Mouse (Mus musculus) heart, embryonic 14.5 days (tissue): ENCODE results near the gene Mtus2. TPM values are rescaled to one million over a fixed set of nuclear protein-coding genes. Genes with fewer than 3 reads are reported as not detected.

Experiments used
- ATAC-seq: fragments of 200-750 bp; cut with Nextera tagmentation; 2 replicates; pipeline ENCODE4 v1.8.0; 2017; ENCODE audit warnings: low read depth, moderate TSS enrichment; ENCODE audit not compliant: insufficient number of reproducible peaks, insufficient read depth, low FRiP score
- H3K27ac ChIP-seq, 2 experiments: fragments of 200-500 bp in 1 of 2; fragments of 300-500 bp in 1 of 2; sonication (generic) in 1 of 2; replicated peaks in 1 of 2; 2 replicates each; pipeline ENCODE4 v1.5.1; 2012 to 2014; ENCODE audit warnings: low read depth in 2 of 2, low read length in 2 of 2, control low read depth in 1 of 2, mild to moderate bottlenecking in 1 of 2, mixed read lengths in 1 of 2; ENCODE audit not compliant: control insufficient read depth in 1 of 2, insufficient read depth in 1 of 2
- H3K27me3 ChIP-seq: fragments of 300-500 bp; sonication (generic); 2 replicates; pipeline ENCODE4 v1.6.1; 2014; ENCODE audit warnings: mild to moderate bottlenecking, low read length, control low read depth; ENCODE audit not compliant: control insufficient read depth, insufficient read depth
- H3K36me3 ChIP-seq: fragments of 300-500 bp; sonication (generic); 2 replicates; pipeline ENCODE4 v1.6.1; 2014; ENCODE audit warnings: mild to moderate bottlenecking, control low read depth, low read length, mixed read lengths; ENCODE audit not compliant: control insufficient read depth, insufficient read depth
- H3K4me1 ChIP-seq, 2 experiments: fragments of 200-500 bp in 1 of 2; fragments of 300-500 bp in 1 of 2; sonication (generic) in 1 of 2; 2 replicates each; pipeline ENCODE4 v1.6.1; 2012 to 2014; ENCODE audit warnings: low read length in 2 of 2, control low read depth in 1 of 2, mixed read lengths in 1 of 2; ENCODE audit not compliant: control insufficient read depth in 2 of 2, insufficient read depth in 2 of 2
- H3K4me2 ChIP-seq: fragments of 300-500 bp; sonication (generic); 2 replicates; pipeline ENCODE4 v1.6.1; 2014; ENCODE audit warnings: mild to moderate bottlenecking, low read length
- H3K4me3 ChIP-seq, 2 experiments: fragments of 200-500 bp in 1 of 2; fragments of 300-500 bp in 1 of 2; sonication (generic) in 1 of 2; 2 replicates each; pipeline ENCODE4 v1.5.1; 2012 to 2014; ENCODE audit warnings: low read length in 2 of 2, mild to moderate bottlenecking in 2 of 2, control low read depth in 1 of 2, low read depth in 1 of 2, moderate library complexity in 1 of 2; ENCODE audit not compliant: control insufficient read depth in 1 of 2, insufficient read depth in 1 of 2
- H3K9ac ChIP-seq: fragments of 300-500 bp; sonication (generic); 2 replicates; pipeline ENCODE4 v1.6.1; 2014; ENCODE audit warnings: mild to moderate bottlenecking, low read length
- H3K9me3 ChIP-seq: fragments of 300-500 bp; sonication (generic); 2 replicates; pipeline ENCODE4 v1.6.1; 2016; ENCODE audit warnings: low read length, control low read depth; ENCODE audit not compliant: control insufficient read depth
- WGBS: fragments of 180-500 bp; shearing (Covaris S2); extraction: QIAGEN DNeasy Blood & Tissue Kit; methylation state at CpG from one replicate; pipeline ENCODE4 v1.1.7; 2014; 5-methylcytosine and 5-hydroxymethylcytosine counted together
- polyA plus RNA-seq: library from polyadenylated mRNA; unstranded; fragments of >200 nt; fragmentation: Nextera tagmentation; extraction: Ambion mirVana; gene quantifications from 2 replicates; pipeline ENCODE4 v1.2.1, GENCODE M21; 2014

The Mtus2 gene
- polyA plus RNA-seq, 1 experiment from 2014 or later = 128 TPM

DNA sequence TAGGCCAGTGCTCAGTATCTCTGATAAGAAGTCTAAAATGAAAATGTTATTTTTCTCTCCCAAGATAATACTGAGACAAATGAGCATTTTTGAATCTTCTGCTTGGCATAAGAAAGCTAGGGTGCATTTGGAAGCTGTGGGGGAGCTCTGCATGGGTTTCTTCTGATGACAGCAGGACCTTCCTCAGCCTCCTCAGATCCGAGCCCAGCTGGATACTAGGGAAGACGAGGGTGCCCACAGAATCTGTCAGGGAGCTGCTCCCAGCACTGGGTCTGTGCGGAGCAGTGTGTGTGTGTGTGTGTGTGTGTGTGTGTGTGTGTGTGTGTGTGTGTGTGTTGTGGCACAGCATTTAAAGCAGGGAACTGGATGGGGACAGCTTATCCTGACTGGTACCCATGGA, 130.7 kb downstream of the Mtus2 start:
- no peak overlapping the region for H3K4me3 ChIP-seq
- H3K27me3 ChIP-seq = no peaks in the 10 kb centered on the region
- no peak overlapping the region for H3K4me2 ChIP-seq
- no peaks in the 10 kb centered on the region for H3K4me1 ChIP-seq
- no peaks in the 10 kb centered on the region for H3K36me3 ChIP-seq
- ATAC-seq = no peak
- H3K9ac ChIP-seq = no peak overlapping the region
- peaks cover 12% of the 10 kb centered on the region for H3K9me3 ChIP-seq
- 47% methylated on average over 3 of the region's 3 CpGs for WGBS
- H3K27ac ChIP-seq = no peak overlapping the region

DNA sequence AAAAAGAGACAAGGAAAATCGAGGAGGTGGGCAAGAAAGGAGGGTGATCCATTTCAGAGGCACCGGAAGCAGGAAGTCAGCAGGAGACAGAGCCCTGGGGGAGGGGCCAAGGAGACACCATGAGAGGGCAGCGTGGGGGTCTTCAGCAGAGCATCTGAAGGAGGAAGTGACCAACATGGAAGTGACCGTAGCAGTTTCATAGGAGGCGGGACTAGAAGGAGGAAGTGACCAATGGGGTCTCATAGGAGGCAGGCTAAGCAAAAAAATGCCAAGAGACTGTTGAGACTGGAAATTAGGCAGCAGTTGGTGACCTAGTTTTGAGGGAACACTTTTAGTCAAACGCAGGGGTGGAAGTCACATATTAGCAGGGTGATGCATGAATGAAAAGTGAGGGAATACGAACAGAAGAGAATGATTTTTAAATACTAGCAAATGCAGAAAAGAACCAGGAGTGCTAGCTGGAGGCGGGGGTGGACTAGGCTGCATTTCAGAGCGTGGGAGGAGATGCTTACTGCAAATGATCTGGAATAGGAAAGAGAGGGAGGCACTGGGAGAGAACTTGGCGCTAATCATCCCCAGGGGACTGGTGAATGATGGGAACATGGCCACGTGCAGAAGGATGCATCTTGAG, 133.2 kb downstream of the Mtus2 start:
- WGBS = 71% methylated on average over 11 of the region's 11 CpGs
- no peaks in the 10 kb centered on the region for H3K36me3 ChIP-seq
- H3K27ac ChIP-seq = no peak overlapping the region
- no peak overlapping the region for H3K9ac ChIP-seq
- no peak overlapping the region for H3K4me2 ChIP-seq
- H3K4me3 ChIP-seq = no peak overlapping the region
- peaks cover 3% of the 10 kb centered on the region; the same call in 1 of the 2 replicates for H3K9me3 ChIP-seq
- ATAC-seq = no peak
- no peaks in the 10 kb centered on the region for H3K27me3 ChIP-seq
- no peaks in the 10 kb centered on the region for H3K4me1 ChIP-seq

GRCm38 (mm10) chr5:148094640-148095039, 137.5 kb downstream of the Mtus2 start:
- Histone ChIP-seq H3K27me3 (no peaks in the 10 kb centered on the region), H3K36me3 (no peaks in the 10 kb centered on the region), H3K9ac (no peak overlapping the region), H3K9me3 (no peaks in the 10 kb centered on the region), H3K4me3 (no peak overlapping the region), H3K27ac (no peak overlapping the region), H3K4me2 (no peak overlapping the region), H3K4me1 (no peaks in the 10 kb centered on the region)
- no peak for ATAC-seq
- 42% methylated on average over 10 of the region's 10 CpGs for WGBS

- Histone ChIP-seq H3K27me3 (no peaks in the 10 kb centered on the region), H3K9me3 (no peaks in the 10 kb centered on the region), H3K9ac (no peak overlapping the region), H3K4me3 (no peak overlapping the region), H3K27ac (no peak overlapping the region), H3K4me1 (no peaks in the 10 kb centered on the region), H3K4me2 (no peak overlapping the region), H3K36me3 (no peaks in the 10 kb centered on the region)
- ATAC-seq = no peak
- 87% methylated on average over 9 of the region's 9 CpGs for WGBS
Measured at GRCm38 (mm10) chr5:148099356-148099755, 142.2 kb downstream of the Mtus2 start.

DNA sequence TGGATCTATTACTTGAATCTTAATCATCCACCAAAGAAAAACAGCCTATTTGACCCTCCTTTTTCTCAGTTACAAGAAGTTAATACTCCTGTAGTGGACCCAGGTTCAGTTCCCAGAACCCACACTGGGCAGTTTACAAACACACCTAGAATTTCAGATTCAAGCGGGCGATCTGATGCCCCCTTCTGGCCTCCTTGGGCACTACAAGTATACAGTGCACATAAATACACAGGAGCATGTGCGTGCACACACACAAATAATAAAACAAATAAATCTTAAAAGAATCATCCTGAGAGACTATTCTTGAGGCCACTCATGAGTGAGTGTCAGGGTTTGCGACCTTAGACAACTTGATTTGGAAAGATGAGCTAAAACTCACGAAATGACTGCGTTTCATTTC, 150.2 kb downstream of the Mtus2 start:
- Histone ChIP-seq H3K4me2 (no peak overlapping the region), H3K9me3 (no peaks in the 10 kb centered on the region), H3K4me1 (no peaks in the 10 kb centered on the region), H3K27ac (no peak overlapping the region), H3K4me3 (no peak overlapping the region), H3K27me3 (no peaks in the 10 kb centered on the region), H3K36me3 (no peaks in the 10 kb centered on the region), H3K9ac (no peak overlapping the region)
- ATAC-seq = no peak
- WGBS = 84% methylated on average over 6 of the region's 6 CpGs

- ATAC-seq = no peak
Measured at GRCm38 (mm10) chr5:148107890-148108289, 150.8 kb downstream of the Mtus2 start.

GRCm38 (mm10) chr5:148108314-148108713, 151.2 kb downstream of the Mtus2 start:
- Histone ChIP-seq H3K4me3 (no peak overlapping the region), H3K27me3 (no peaks in the 10 kb centered on the region), H3K4me2 (no peak overlapping the region), H3K9ac (no peak overlapping the region), H3K4me1 (no peaks in the 10 kb centered on the region), H3K27ac (no peak overlapping the region), H3K36me3 (no peaks in the 10 kb centered on the region), H3K9me3 (no peaks in the 10 kb centered on the region)
- WGBS = 53% methylated on average over 9 of the region's 9 CpGs
- ATAC-seq = no peak

More at GRCm38 (mm10) chr5:148107890-148108289, 150.8 kb downstream of the Mtus2 start:
- Histone ChIP-seq H3K9me3 (no peaks in the 10 kb centered on the region), H3K27me3 (no peaks in the 10 kb centered on the region), H3K36me3 (no peaks in the 10 kb centered on the region), H3K4me1 (no peaks in the 10 kb centered on the region), H3K4me3 (no peak overlapping the region), H3K9ac (no peak overlapping the region), H3K4me2 (no peak overlapping the region), H3K27ac (no peak overlapping the region)
- WGBS = 67% methylated on average over 7 of the region's 7 CpGs

- 53% methylated on average over 15 of the region's 15 CpGs for WGBS
- no peak overlapping the region for H3K4me2 ChIP-seq
- no peaks in the 10 kb centered on the region for H3K36me3 ChIP-seq
- H3K4me1 ChIP-seq = no peaks in the 10 kb centered on the region
- H3K9ac ChIP-seq = no peak overlapping the region
- no peaks in the 10 kb centered on the region for H3K27me3 ChIP-seq
- H3K9me3 ChIP-seq = no peaks in the 10 kb centered on the region
- no peak overlapping the region for H3K4me3 ChIP-seq
- no peak overlapping the region for H3K27ac ChIP-seq
- ATAC-seq = no peak
Measured at GRCm38 (mm10) chr5:148115207-148115817, 158.2 kb downstream of the Mtus2 start.
